Mouse (Mus musculus) forebrain, embryonic 13.5 days (tissue): ENCODE results near the gene Slc35b1. TPM values are rescaled to one million over a fixed set of nuclear protein-coding genes. Genes with fewer than 3 reads are reported as not detected.

ENCODE experiments used
- ATAC-seq: fragments of 200-750 bp; cut with Nextera tagmentation; 2 replicates; pipeline ENCODE4 v1.8.0; 2017
- H3K27ac ChIP-seq: fragments of 300-500 bp; sonication (generic); 2 replicates; pipeline ENCODE4 v1.5.1; 2015; ENCODE audit warnings: inconsistent platforms, mild to moderate bottlenecking, moderate library complexity
- H3K27me3 ChIP-seq: fragments of 300-500 bp; sonication (generic); 2 replicates; pipeline ENCODE4 v1.6.1; 2015; ENCODE audit warnings: mild to moderate bottlenecking, inconsistent platforms
- H3K36me3 ChIP-seq: fragments of 300-500 bp; sonication (generic); 2 replicates; pipeline ENCODE4 v1.6.1; 2015; ENCODE audit warnings: mild to moderate bottlenecking, inconsistent platforms; ENCODE audit not compliant: poor library complexity, severe bottlenecking
- H3K4me1 ChIP-seq: fragments of 300-500 bp; sonication (generic); 2 replicates; pipeline ENCODE4 v1.6.1; 2015; ENCODE audit warnings: inconsistent platforms
- H3K4me2 ChIP-seq: fragments of 300-500 bp; sonication (generic); 2 replicates; pipeline ENCODE4 v1.6.1; 2015; ENCODE audit warnings: inconsistent platforms, mild to moderate bottlenecking, moderate library complexity
- H3K4me3 ChIP-seq: fragments of 300-500 bp; sonication (generic); 2 replicates; pipeline ENCODE4 v1.5.1; 2015; ENCODE audit warnings: mild to moderate bottlenecking, inconsistent platforms
- H3K9ac ChIP-seq: fragments of 300-500 bp; sonication (generic); 2 replicates; pipeline ENCODE4 v1.6.1; 2015; ENCODE audit warnings: mild to moderate bottlenecking, inconsistent platforms
- H3K9me3 ChIP-seq: fragments of 300-500 bp; sonication (generic); replicated peaks from 2 replicates; pipeline ENCODE4 v1.6.1; 2016; ENCODE audit warnings: inconsistent platforms
- WGBS: fragments of 180-500 bp; shearing (Covaris S2); methylation state at CpG from one replicate; pipeline ENCODE4 v1.1.7; 2015; 5-methylcytosine and 5-hydroxymethylcytosine counted together
- polyA plus RNA-seq: library from polyadenylated mRNA; unstranded; fragments of >200 nt; fragmentation: Nextera tagmentation; extraction: Ambion mirVana; gene quantifications from 2 replicates; pipeline ENCODE4 v1.2.1, GENCODE M21; 2015

Gene Slc35b1
- polyA plus RNA-seq, 1 experiment from 2014 or later: 140 TPM

DNA sequence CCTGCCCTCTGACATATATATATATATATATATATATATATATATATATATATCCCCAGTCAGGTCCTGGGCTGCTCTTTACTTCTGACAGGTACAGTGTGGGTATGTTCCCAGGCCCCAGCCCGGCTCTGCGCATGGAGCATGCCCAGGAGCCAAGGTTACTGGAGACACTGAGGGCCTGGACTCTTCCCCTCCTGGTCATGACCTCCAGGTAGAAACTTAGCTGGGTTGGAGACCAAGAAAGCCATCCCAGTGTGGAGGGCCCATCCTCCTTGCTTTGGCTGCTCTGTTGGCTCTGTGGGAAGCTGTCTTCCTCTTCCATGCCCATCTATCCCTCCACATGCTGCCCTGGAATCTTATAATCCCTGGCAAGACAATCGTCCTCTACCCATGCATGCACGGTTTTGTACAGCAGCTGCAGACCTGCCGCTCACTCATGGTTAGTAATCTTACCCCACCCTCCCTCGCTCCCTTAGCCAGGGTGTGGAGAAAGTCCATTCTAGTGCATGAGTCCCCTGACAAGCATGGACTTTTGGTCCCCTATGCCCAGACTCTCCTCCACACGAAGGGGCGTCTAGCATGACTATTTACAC is 16.2 kb upstream of the Slc35b1 start:
- Histone ChIP-seq H3K4me1 (no peaks in the 10 kb centered on the region), H3K27ac (no peak overlapping the region), H3K4me2 (no peak overlapping the region), H3K36me3 (no peaks in the 10 kb centered on the region), H3K9ac (no peak overlapping the region), H3K4me3 (no peak overlapping the region), H3K27me3 (no peaks in the 10 kb centered on the region), H3K9me3 (no peaks in the 10 kb centered on the region)
- no peak for ATAC-seq
- WGBS: 88% methylated on average over 8 of the region's 8 CpGs

DNA sequence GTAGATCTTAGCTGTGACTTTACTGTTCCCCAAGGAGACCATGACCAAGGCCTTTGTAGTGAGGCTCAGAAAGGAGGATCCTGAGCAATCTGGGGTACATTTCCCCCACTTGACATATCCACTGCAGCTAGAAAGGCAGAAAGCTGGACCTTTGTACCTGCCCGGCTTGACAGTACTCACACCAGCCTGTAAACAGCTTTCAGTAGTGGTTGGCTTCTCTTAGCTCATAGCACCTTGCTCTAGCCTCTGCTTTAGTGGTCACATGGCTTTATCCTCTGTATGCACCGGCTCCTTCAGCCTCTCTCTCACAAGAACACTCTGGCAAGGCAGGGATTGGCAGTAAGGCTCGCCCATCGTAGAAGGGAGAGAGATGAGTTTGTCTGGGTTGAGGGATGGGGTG is 15.6 kb upstream of the Slc35b1 start:
- Histone ChIP-seq H3K4me2 (no peak overlapping the region), H3K4me1 (no peaks in the 10 kb centered on the region), H3K27ac (no peak overlapping the region), H3K9ac (no peak overlapping the region), H3K36me3 (no peaks in the 10 kb centered on the region), H3K9me3 (no peaks in the 10 kb centered on the region), H3K4me3 (no peak overlapping the region), H3K27me3 (no peaks in the 10 kb centered on the region)
- WGBS: 84% methylated on average over 4 of the region's 4 CpGs
- no peak for ATAC-seq

DNA sequence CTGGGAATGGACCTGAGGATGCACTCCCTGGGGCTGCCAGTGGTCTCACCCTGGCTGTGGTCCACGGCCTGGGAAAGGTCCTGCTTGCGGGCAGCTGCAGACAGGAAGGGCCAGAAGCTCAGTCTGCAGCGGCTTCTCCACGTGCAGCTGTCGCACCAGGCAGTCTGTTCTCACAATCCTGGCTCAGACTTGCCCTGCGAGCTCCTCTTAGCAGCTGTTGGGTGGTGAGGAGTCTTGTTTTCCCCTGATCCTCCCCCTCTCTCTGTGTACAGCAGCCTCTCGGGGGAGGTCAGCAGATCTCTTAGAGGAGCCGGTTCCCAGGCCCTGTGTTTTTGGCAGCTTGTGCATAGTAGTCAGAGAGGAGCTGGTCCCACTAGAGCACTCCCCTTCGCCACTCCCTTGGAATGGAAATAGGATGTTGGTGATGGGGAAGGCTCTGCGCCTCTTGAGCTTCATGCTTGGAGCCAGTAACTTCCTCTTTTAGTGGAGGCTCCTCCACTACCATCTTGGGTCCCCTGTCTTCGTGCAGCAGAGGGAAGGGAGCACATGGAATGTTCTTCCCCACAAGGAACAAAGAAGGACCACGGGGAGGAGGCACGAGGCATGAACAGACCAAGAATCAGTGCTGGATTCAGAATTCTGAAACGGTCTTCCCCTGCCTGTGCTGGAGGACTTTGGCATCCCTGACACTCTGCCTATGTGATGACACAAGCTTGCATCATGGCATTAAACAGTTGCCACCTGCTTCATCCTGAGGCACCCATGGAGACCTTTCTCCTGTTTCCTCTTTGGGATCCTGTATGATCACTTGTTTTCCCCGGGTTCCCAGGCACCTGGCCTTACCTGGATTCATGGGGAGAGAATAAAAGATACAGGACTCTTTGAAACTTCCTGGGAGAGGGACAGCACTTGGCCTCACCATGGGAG is 14.3 kb upstream of the Slc35b1 start:
- no peaks in the 10 kb centered on the region for H3K36me3 ChIP-seq
- H3K27ac ChIP-seq: no peak overlapping the region
- no peak overlapping the region for H3K9ac ChIP-seq
- H3K27me3 ChIP-seq: no peaks in the 10 kb centered on the region
- no peak overlapping the region for H3K4me2 ChIP-seq
- WGBS: 76% methylated on average over 15 of the region's 15 CpGs
- no peak overlapping the region for H3K4me3 ChIP-seq
- no peaks in the 10 kb centered on the region for H3K4me1 ChIP-seq
- no peak for ATAC-seq
- no peaks in the 10 kb centered on the region for H3K9me3 ChIP-seq

DNA sequence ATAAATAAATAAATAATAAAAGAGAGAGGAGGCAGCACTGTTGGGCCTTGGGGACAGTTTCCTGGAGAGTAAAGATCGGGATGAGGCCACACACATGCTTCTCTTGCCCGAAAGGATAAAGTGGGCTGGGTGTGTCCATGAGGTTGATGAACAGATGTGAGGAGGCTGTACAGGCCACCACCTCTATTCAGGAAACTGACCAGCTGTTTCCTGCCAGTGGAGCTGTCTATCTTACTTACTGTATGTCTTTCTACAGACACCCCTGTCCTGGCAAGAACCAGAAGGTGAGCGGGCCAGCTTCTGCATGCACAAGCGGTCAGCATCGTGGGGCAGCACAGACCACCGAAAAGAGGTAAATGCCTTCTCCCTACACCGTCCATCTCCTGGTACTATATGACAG is 13.3 kb upstream of the Slc35b1 start:
- Histone ChIP-seq H3K27ac (no peak overlapping the region), H3K36me3 (peaks cover 4% of the 10 kb centered on the region; the same call in 1 of the 2 replicates), H3K4me3 (no peak overlapping the region), H3K27me3 (no peaks in the 10 kb centered on the region), H3K4me2 (no peak overlapping the region), H3K4me1 (no peaks in the 10 kb centered on the region), H3K9me3 (no peaks in the 10 kb centered on the region), H3K9ac (no peak overlapping the region)
- ATAC-seq: no peak
- WGBS: 92% methylated on average over 7 of the region's 7 CpGs

DNA sequence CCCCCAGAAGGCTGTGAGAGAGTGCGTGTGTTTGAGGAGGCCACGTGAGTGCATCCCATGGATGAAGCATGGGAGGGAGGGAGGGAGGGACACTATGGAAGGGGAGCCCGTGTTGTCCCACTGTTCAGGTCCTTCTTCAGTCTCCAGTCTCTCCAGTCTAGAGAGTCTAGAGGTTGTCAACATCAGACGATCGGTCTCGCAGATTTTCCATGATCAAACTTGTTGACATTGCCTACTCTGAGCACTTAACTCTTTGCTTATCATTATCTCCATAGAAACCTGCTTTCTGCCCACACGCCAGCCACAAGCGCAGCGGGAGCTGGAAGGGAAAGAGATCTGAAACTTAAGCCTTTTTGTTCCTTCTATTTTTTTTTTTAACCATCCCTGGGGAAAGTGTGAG is 5.6 kb upstream of the Slc35b1 start:
- H3K9ac ChIP-seq: no peak overlapping the region
- H3K9me3 ChIP-seq: no peaks in the 10 kb centered on the region
- WGBS: 89% methylated on average over 9 of the region's 9 CpGs
- H3K27me3 ChIP-seq: no peaks in the 10 kb centered on the region
- H3K27ac ChIP-seq: no peak overlapping the region
- H3K4me1 ChIP-seq: no peaks in the 10 kb centered on the region
- H3K36me3 ChIP-seq: peaks cover 10% of the 10 kb centered on the region; the same call in 1 of the 2 replicates
- no peak overlapping the region for H3K4me3 ChIP-seq
- no peak for ATAC-seq
- H3K4me2 ChIP-seq: no peak overlapping the region

DNA sequence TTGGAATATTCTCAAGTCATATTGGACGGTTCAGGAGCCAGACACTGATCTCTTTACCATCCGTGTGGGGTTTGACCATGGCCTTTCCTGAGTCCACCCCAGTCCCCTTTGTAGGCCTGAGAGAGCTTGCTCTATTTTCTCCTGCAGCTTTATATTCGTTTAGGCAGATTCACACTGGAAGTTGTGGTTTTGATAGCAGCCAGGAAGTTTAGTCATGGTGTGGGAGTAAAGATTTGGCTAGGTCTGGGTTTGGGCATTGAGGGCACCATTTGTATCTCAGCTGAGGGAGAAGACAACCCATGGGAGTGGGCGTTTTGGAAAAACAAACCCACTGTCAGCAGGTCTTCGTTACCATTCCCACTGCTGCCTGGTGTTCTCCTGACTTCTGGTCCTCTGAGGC is 4.9 kb upstream of the Slc35b1 start:
- no peak overlapping the region for H3K9ac ChIP-seq
- H3K27ac ChIP-seq: no peak overlapping the region
- H3K4me3 ChIP-seq: no peak overlapping the region
- no peaks in the 10 kb centered on the region for H3K9me3 ChIP-seq
- no peaks in the 10 kb centered on the region for H3K27me3 ChIP-seq
- no peak overlapping the region for H3K4me2 ChIP-seq
- no peak for ATAC-seq
- H3K4me1 ChIP-seq: no peaks in the 10 kb centered on the region
- 87% methylated on average over 5 of the region's 5 CpGs for WGBS
- H3K36me3 ChIP-seq: peaks cover 10% of the 10 kb centered on the region; the same call in 1 of the 2 replicates

DNA sequence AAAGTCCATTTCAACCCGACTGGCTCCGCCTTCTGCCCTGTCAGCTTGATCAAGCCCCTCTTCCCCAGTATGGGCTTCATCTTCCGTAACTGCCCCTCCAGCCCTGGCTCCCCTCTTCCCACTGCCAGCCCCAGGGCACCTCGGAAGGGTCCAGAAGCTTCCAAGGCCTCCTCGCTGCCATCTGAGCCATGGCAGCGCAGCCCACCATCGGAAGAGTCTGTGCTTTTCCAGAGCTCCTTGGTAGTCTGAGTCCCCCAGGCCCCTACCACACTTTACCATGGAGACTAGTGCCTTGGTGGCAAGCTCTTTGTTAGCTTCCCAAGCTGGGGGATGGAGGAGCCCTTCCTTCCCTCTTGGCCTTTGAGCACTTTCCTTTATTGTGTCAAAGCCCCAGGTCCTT is 3.8 kb upstream of the Slc35b1 start:
- no peak overlapping the region for H3K4me3 ChIP-seq
- 93% methylated on average over 7 of the region's 7 CpGs for WGBS
- H3K27me3 ChIP-seq: no peaks in the 10 kb centered on the region
- peaks cover 4% of the 10 kb centered on the region for H3K4me1 ChIP-seq
- H3K9ac ChIP-seq: no peak overlapping the region
- no peaks in the 10 kb centered on the region for H3K9me3 ChIP-seq
- H3K27ac ChIP-seq: no peak overlapping the region
- H3K4me2 ChIP-seq: no peak overlapping the region
- no peak for ATAC-seq
- H3K36me3 ChIP-seq: peaks cover 8% of the 10 kb centered on the region; the same call in 1 of the 2 replicates

DNA sequence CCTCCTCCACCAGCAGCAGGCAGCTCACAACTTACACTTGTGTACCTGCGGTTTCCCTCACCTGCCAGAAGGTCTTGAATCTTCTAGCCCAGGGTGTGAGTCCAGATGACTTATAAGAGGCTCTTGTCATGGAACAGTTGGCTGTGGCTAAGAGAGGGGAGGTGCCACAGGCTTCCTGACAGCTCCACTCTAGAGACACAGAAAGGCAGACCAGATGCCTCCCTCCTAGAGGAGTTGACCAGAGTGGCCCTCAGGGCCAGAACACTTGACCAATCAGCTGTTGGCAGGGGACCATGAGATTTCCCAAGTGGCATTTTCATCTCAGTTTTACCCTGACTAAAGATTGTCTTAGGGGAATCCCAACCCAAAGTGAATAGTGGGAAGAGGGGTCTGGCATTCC is 3.3 kb upstream of the Slc35b1 start:
- no peak overlapping the region for H3K4me2 ChIP-seq
- peaks cover 9% of the 10 kb centered on the region for H3K4me1 ChIP-seq
- H3K9me3 ChIP-seq: no peaks in the 10 kb centered on the region
- WGBS: 93% methylated on average over 1 of the region's 1 CpGs
- no peak overlapping the region for H3K9ac ChIP-seq
- no peak overlapping the region for H3K27ac ChIP-seq
- peaks cover 6% of the 10 kb centered on the region; the same call in 1 of the 2 replicates for H3K36me3 ChIP-seq
- no peak overlapping the region for H3K4me3 ChIP-seq
- no peaks in the 10 kb centered on the region for H3K27me3 ChIP-seq
- ATAC-seq: no peak

DNA sequence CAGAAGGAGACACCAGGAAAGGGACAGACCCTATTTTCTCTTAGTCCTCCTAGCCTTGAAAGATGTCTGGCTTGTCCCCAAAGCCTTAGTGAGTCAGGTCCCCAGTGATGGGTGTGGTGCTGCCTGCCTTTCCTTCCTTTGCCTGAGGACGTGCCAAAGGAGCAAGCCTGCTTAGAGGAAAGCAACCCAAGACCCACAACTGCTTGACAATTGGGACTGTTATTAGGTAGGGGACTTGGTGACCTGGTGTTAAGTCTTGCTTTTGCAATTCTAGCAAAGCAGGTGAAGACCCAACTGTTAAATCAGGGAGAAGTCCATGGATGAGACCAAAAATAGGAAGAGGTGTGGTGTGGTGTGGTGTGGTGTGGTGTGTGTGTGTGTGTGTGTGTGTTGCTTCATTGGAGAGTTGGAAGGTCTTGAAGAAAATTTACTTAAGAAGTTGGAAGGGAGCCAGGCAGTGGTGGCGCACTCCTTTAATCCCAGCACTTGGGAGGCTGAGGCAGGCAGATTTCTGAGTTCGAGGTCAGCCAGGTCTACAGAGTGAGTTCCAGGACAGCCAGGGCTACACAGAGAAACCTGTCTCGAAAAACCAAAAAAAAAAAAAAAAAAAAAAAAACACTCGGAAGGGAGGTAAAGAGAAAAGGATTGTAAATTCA is 1.0 kb upstream of the Slc35b1 start:
- no peak overlapping the region for H3K27ac ChIP-seq
- H3K4me3 ChIP-seq: no peak overlapping the region
- no peaks in the 10 kb centered on the region for H3K27me3 ChIP-seq
- H3K36me3 ChIP-seq: peaks cover 28% of the 10 kb centered on the region
- H3K4me2 ChIP-seq: no peak overlapping the region
- H3K9ac ChIP-seq: no peak overlapping the region
- H3K9me3 ChIP-seq: no peaks in the 10 kb centered on the region
- WGBS: 85% methylated on average over 5 of the region's 5 CpGs
- no peak for ATAC-seq
- H3K4me1 ChIP-seq: peaks cover 14% of the 10 kb centered on the region

DNA sequence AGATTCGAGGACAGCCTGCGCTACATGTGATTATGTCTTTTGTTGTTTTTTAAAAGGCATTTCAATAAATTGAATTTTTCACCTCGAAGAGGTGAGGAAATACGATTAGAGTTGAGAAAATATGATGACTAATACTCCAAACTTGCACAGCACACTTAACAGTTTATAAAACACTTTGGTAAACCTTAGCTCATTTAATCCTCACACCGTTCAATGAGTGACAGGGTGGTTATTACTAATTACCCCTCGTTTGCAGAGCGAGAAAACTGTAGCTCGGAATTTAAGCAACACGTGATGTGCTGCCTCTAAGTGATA is 531 bp upstream of the Slc35b1 start:
- H3K9me3 ChIP-seq: no peaks in the 10 kb centered on the region
- H3K27ac ChIP-seq: peak overlapping the region; percentile 22; the same call in 1 of the 2 replicates
- peaks cover 14% of the 10 kb centered on the region for H3K4me1 ChIP-seq
- H3K27me3 ChIP-seq: no peaks in the 10 kb centered on the region
- 42% methylated on average over 9 of the region's 9 CpGs for WGBS
- peak overlapping the region; percentile 95; the same call in 1 of the 2 replicates for H3K4me3 ChIP-seq
- H3K4me2 ChIP-seq: peak overlapping the region; percentile 67
- ATAC-seq: no peak
- no peak overlapping the region for H3K9ac ChIP-seq
- peaks cover 33% of the 10 kb centered on the region for H3K36me3 ChIP-seq

DNA sequence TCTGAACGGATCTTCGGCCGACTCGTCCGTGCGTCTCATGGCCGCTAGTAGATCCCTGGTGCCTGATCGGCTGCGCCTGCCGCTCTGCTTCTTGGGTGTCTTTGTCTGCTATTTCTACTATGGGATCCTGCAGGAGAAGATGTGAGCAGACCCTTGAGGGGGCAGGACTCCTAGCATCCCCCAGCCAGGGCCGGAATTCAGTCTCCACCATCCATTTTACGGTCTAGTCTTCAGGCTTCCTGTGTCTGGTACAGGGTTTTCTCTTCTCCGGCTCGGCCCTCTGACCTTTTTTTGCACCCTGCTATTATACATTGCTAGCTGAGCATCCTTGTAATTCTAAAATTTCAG is 455 bp downstream of the Slc35b1 start:
- WGBS: under 1% methylated on average over 14 of the region's 14 CpGs
- peak; percentile 48 for ATAC-seq
- H3K4me1 ChIP-seq: peaks cover 14% of the 10 kb centered on the region

DNA sequence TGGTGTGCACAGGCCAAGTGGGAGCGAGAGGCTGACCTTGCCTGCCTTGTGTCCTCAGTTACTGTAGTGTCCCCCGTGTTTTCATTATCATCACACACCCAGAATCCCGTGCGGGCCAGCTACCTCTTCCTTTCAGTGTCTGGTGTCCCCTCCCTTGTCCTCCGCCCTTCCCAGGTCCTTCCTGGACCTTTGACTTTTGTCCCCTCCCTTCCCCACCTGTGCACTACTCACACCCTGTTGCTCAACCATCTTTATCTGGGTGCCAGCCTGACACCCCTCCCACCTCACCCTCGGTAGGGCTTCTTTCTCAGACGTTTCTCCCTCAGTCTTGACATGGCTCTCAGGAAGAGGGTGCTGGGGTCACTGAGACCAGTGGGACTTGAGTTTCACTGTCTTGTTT is 2.9 kb downstream of the Slc35b1 start:
- 84% methylated on average over 7 of the region's 7 CpGs for WGBS
- H3K9ac ChIP-seq: no peak overlapping the region
- H3K4me1 ChIP-seq: peaks cover 18% of the 10 kb centered on the region
- H3K36me3 ChIP-seq: peaks cover 61% of the 10 kb centered on the region
- H3K27me3 ChIP-seq: no peaks in the 10 kb centered on the region
- no peak overlapping the region for H3K4me2 ChIP-seq
- no peak for ATAC-seq
- H3K9me3 ChIP-seq: no peaks in the 10 kb centered on the region
- no peak overlapping the region for H3K4me3 ChIP-seq
- no peak overlapping the region for H3K27ac ChIP-seq

More for the DNA sequence above, 455 bp downstream of the Slc35b1 start:
- Histone ChIP-seq H3K4me2 (peak overlapping the region; percentile 67), H3K9me3 (no peaks in the 10 kb centered on the region), H3K27ac (peak overlapping the region; percentile 89), H3K36me3 (peaks cover 43% of the 10 kb centered on the region), H3K9ac (peak overlapping the region; percentile 95), H3K4me3 (peak overlapping the region; percentile 95), H3K27me3 (no peaks in the 10 kb centered on the region)
